Mouse (Mus musculus): ENCODE measurements around the gene Mboat1.
A peak's percentile ranks its signal among the peaks of the same experiment; 100 is the strongest.

Gene Mboat1

GRCm38 (mm10) chr13:30250341-30250905 lies 114.1 kb downstream of the Mboat1 start:
- DNase-seq (ENCODE audit: low spot score in 2 of 2) = no peak

DNA sequence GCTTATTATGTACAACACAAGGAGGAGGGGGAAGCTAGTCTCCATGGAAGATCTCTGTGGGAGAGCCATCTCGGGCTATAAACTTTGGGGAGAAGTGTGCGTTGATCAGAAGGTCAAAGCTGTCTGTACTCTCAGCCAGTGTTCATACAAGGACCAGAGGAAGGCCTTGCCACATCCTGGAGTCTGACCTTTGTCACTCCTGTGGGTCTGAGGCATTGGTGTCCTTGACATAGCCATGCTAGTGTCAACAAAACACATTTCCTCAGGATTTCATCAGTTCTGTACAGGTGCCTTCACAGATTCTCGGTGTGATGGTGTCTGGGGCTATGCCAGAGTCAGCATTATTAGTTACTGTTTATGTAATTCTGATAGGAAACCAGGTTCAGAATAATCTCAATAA lies 115.1 kb downstream of the Mboat1 start:
- no peak for DNase-seq (ENCODE audit: low spot score in 2 of 2)

GRCm38 (mm10) chr13:30252692-30253091 lies 116.4 kb downstream of the Mboat1 start:
- DNase-seq (ENCODE audit: low spot score in 2 of 2) = no peak

DNA sequence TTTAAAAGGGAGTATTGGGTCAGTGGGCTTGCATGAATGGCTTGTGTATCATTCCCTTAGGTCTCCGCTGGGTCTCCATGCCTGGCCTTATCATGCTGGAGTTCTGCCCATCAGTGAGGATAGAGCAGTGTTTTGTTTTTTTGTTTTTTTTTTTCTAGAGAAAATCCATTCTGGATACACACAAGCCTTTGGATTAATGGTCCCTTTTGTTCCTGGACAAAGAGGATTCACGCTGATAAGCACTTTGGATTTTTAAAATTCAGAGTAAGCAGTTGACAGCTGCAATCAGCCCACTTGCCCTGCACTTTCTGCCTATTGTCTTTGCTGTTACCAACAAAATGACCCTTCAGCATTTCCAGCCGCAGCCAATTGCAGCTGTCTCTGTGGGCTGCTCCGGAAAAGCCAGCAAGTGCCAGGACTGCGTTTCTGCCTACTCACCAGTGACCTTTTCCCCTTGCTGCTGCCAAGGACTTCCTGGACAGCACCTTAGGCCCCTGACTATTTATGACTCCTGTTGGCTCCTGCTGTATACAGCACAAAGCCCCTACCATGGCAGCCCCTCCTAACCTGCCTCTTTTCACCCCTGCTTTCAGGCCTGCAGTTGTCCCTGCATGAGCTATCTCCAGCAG lies 117.5 kb downstream of the Mboat1 start:
- DNase-seq (ENCODE audit: low spot score in 2 of 2) = no peak

DNA sequence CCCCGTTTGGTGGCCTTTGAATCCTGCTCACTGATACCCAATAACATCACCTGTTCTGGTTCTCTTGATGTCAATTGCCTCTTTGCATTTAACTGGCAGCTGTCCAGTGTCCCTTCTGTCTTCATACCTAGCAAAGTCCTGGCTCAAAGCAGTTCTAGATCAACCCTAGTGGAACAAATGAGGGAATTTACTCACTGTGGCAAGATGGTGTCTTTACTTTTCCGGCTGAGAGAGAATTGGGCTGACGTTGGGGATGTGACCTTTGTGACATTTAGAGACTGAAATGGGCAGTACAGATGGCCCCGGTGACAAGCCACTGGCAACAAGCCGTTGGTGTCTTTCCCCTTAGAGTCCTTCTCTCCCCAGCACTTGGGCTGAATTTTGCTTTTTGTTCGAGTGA lies 118.1 kb downstream of the Mboat1 start:
- no peak for DNase-seq (ENCODE audit: low spot score in 2 of 2)

GRCm38 (mm10) chr13:30258802-30259201 lies 122.5 kb downstream of the Mboat1 start:
- no peak for DNase-seq (ENCODE audit: low spot score in 2 of 2)

DNA sequence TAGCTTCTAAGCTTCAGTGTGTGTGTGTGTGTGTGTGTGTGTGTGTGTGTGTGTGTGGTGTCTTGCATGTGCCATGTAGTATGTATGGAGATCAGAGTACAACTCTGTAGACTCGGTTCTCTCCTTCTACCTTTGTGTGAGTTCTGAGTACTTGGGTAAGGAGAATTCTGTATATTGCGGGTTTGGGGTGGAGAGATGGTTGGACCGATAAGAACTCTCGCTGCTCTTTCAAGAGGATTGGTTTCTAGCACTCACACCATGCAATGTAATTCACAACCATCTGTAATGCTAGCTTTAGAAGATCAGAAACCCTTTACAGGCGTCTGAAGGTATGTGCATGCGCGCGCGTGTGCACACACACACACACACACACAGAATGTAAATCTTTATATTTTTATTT lies 123.0 kb downstream of the Mboat1 start:
- no peak for DNase-seq (ENCODE audit: low spot score in 2 of 2)

DNA sequence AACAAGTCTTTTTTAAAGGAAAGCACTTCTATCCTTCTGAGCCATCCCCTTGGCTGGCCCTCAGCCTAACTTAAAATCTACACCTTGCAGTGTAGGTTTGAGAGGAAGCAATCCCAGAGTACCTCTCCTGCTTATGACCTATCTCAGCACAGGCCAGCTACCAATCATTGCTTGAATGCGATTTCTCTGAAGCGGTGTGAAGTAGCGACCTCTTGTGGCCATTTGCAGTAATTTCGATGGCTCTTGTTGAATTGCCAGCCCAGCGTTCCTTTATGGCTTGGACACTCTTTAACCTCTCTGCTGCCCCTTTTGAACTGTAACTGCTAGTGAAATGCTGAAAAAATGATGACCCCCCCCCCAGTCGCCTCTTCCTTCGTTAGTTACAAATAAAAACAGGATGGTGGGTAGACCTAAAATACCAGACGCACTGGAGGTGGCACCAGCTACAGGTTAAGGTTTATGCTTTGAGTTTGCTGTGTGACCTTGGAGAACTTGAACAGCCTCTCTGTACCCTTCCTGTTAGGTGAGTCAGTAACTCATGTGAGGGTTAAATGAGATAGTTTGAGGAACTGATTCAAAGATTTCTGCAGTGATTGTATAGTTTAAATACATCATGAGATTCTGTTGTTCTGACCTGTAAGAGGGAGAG lies 123.7 kb downstream of the Mboat1 start:
- DNase-seq (ENCODE audit: low spot score in 2 of 2) = peak; percentile 33 to 69

- DNase-seq (ENCODE audit: low spot score in 2 of 2) = no peak
These were observed 127.4 kb downstream of the Mboat1 start for GRCm38 (mm10) chr13:30263681-30264080.

GRCm38 (mm10) chr13:30264303-30264702 lies 128.0 kb downstream of the Mboat1 start:
- DNase-seq (ENCODE audit: low spot score in 2 of 2) = no peak

DNA sequence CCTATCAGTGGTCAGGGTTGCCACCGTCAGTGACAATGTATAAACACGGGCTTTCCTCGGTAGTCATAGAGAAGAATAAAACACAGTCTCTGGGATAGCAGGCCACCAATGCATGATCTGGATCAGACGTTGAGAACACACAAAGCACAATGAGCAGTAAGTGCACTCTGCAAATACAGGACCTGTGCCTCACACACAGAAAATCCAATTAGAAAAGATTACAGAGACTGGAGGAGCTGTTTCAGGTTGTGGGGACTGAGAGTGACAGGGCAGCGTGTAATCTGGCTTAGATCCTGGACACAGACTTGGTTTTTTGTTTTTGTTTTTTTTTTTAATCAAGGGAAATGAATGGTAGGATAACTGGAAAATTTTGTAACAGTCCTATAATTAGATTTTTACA lies 128.5 kb downstream of the Mboat1 start:
- no peak for DNase-seq (ENCODE audit: low spot score in 2 of 2)

- DNase-seq (ENCODE audit: low spot score in 2 of 2) = no peak
These were observed 129.7 kb downstream of the Mboat1 start for GRCm38 (mm10) chr13:30266036-30266435.

- peak in 1 of 2 experiments; percentile 56 for DNase-seq (ENCODE audit: low spot score in 2 of 2)
These were observed 135.9 kb downstream of the Mboat1 start for GRCm38 (mm10) chr13:30272040-30272686.

All from spleen, postnatal 10 days (tissue).